Mouse (Mus musculus): ENCODE measurements around the gene Mtus2. TPM values are rescaled to one million over a fixed set of nuclear protein-coding genes. Genes with fewer than 3 reads are reported as not detected.

The Mtus2 gene
- total RNA-seq, 2 experiments from 2014 or later: 38.4 to 42.0 TPM

DNA sequence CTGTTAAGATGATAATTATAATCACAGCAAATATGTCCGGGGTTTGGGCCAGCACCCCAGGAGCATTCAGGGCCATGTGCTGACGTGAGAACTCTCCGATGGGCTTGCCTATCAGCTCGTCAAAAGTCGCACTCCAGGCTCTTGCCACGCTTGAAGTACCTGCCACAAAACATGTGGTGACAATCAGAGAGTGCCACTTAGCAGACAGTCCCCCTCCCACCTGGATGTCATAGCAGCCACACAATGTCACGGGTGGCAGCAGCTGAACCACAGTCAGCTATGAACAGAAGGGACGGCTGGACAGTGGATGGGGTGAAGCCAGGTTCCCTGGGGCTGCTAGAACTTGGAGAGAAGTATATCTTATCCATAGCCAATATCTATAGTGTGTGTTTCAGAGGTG is 391.0 kb downstream of the Mtus2 start:
- TF ChIP-seq CTCF (IDR thresholded peaks at IDR 0.05): no peak
- intact Hi-C loops (cut with DNase I): no loop called here
- DNase-seq (ENCODE audit: extremely low spot score in 1 of 2, low spot score in 2 of 2): no peak
- Histone ChIP-seq H3K4me3 (no peak overlapping the region), H3K27ac (no peak overlapping the region)

DNA sequence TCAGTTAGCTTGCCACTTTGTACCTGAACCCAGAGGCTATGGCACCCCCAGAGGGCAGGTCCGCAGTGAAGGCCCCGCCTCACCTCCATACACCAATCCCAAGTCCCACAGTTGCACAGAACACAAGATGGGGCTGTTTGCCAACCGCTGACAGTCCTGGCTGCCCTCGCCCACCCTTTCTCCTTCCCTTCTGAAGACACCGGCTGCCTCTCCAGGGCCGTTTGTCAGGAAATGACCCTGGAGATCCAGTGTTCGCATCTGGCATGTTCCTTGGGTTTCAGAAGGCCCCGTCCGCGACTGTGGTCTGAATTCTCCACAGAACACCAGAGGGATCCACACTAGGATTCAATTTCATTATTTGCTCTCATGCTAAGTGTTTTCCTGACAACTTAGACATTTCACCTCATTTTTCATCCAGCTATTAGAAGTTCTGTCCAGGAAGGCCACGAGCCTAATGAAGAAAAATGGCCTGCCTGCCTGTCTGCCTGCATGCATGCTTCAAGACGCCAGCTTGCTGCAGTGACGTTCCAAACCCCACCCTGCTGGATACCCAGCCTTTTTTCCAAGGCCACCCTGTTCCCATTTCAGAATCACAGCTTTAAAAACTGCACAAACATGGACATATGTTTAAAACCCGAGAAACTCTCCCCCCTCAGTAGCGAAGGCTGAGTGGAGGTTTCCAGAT is 392.3 kb downstream of the Mtus2 start:
- TF ChIP-seq CTCF (IDR thresholded peaks at IDR 0.05): no peak
- intact Hi-C loops (cut with DNase I): no loop called here
- H3K27ac ChIP-seq: no peak overlapping the region
- no peak overlapping the region for H3K4me3 ChIP-seq
- no peak for DNase-seq (ENCODE audit: extremely low spot score in 1 of 2, low spot score in 2 of 2)

DNA sequence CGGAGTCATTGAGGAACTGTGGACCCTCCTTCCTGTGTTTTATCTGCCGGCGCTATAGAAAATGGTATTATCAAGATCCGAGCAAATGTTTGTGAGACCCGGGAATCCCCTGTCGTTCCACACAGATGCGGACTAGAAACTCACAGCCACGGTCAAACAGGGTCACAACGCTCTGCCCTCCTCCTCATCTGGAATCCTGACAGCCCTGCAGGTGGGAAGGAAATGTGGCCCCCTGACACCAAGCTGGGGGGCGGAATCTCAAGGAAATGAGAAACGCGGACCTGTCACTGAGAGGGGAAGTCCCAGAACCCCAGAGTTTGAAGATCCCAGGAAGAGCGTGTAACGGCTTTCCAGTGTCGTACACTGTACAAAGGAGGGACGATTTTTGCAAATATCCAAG is 396.3 kb downstream of the Mtus2 start:
- intact Hi-C loops (cut with DNase I): no loop called here
- TF ChIP-seq CTCF (IDR thresholded peaks at IDR 0.05): no peak
- no peak overlapping the region for H3K27ac ChIP-seq
- DNase-seq (ENCODE audit: extremely low spot score in 1 of 2, low spot score in 2 of 2): no peak
- H3K4me3 ChIP-seq: no peak overlapping the region

DNA sequence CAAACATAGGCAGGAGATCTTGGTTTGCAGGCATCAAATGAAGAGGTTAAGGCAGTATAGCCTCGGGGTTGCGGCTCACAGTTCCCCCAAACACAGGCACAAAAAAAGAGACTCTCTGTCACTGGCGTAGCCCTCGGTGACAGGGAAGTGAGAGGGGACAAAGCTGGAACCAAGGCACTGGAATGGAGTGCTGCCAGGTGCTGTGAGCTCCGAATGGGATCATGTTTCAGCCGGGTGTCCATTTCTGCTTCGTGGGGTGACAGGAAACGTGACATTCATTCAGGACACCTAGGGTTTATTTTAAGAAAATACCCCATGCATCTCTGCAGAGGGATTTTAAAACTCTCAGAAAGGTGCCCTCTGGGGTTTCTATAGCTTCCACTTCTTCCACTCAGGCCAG is 397.4 kb downstream of the Mtus2 start:
- intact Hi-C loops (cut with DNase I): no loop called here
- no peak for TF ChIP-seq CTCF (IDR thresholded peaks at IDR 0.05)
- H3K4me3 ChIP-seq: no peak overlapping the region
- no peak overlapping the region for H3K27ac ChIP-seq
- no peak for DNase-seq (ENCODE audit: extremely low spot score in 1 of 2, low spot score in 2 of 2)

DNA sequence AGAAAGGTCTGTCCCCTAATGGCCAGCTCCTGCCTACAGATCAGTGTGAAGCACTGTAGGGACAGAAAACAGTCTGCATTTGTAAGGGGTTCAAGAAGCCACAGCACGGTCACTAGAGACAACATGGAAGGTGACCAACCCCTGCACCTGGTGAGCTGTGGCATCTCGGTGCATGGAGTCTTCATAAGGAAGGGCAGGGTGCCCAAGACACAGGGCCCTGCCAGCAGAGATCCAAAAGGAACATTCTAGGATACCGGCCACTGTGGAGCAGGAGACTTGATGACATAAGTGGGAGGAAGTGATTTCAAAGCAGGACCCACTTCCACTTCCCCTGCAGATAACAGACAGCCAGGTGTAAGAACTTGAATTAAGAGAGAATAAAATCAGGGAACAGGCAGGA is 398.7 kb downstream of the Mtus2 start:
- Histone ChIP-seq H3K4me3 (no peak overlapping the region), H3K27ac (no peak overlapping the region)
- intact Hi-C loops (cut with DNase I): no loop called here
- no peak for DNase-seq (ENCODE audit: extremely low spot score in 1 of 2, low spot score in 2 of 2)
- no peak for TF ChIP-seq CTCF (IDR thresholded peaks at IDR 0.05)

DNA sequence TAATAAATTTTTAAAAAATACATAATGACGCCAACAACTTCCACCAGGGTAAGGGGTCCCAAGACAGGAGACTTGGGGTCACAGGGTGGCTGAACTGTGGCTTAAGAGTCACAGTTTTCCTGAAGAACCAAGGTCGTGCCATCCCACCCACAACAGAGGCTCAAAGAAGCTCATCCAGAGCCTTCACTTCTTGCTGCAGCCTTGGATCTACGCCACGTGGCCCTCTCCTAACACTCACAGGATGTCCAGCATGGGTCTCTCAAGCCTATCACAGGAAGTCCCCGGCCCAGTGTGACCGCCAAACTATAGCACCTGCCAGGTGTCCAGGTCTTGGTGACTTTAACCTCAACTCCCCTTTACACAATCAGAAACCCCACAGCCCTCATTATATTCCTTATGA is 400.0 kb downstream of the Mtus2 start:
- intact Hi-C loops (cut with DNase I): no loop called here
- Histone ChIP-seq H3K27ac (no peak overlapping the region), H3K4me3 (no peak overlapping the region)
- DNase-seq (ENCODE audit: extremely low spot score in 1 of 2, low spot score in 2 of 2): no peak
- TF ChIP-seq CTCF (IDR thresholded peaks at IDR 0.05): no peak

DNA sequence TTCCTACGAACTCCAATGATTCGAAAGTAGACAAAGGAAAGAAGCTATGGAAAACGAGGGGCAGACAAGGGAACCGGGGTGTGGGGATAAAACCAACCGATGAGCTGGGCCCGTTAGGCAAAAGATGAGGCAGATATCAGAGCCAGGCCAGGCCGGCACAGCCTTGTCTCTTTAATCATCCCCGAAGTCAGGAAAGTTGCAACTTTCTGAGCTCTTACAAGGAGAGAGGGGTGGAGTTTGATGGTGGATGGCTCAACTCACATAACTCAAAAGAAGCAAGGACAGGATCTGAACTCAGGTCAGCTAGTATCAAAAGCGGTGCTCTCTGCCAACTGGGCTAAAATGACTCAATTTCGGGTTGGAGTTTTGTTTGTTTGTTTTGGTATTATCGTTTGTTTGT is 402.0 kb downstream of the Mtus2 start:
- no peak for TF ChIP-seq CTCF (IDR thresholded peaks at IDR 0.05)
- intact Hi-C loops (cut with DNase I): no loop called here
- DNase-seq (ENCODE audit: extremely low spot score in 1 of 2, low spot score in 2 of 2): no peak
- H3K27ac ChIP-seq: no peak overlapping the region
- no peak overlapping the region for H3K4me3 ChIP-seq

DNA sequence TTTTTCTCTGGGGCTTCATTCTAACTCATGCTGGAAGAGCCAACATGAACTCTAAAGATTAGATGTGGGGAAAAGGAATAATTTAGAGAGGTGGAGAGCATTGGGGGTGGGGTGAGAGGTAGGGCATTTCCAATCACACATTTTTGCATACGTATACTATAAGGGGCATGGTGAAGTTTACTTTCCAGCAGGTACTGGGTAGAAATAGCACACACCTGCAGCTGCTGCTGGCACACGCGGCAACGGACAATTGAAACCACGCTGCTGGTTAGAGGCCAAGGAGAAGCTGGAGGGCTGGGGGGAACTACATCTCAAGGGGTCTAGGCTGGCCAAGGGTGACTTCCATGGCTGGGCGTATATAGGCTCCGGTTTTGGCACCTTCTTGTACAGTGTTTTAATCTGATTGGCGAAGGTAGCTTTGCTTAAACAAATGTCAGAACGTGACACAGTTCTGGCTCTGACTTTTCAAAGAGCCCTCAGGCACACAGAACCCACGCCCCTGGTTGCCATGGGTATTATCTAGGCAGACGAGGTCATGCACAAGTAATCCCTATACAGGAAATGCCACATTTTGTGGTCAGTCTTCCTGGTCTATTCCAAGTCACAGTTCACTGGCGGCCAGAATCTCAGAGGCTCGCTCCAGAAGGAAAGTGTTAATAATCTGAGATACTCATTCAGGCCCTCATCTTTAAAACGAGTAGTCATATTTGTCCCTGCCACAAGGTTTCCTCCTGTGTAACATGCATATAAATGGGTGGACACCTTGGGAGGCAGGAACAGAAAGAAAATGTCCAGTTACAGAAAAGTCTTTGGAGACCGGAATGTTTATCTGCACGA is 404.0 kb downstream of the Mtus2 start:
- TF ChIP-seq CTCF (IDR thresholded peaks at IDR 0.05): no peak
- intact Hi-C loops (cut with DNase I): no loop called here
- H3K4me3 ChIP-seq: no peak overlapping the region
- no peak for DNase-seq (ENCODE audit: extremely low spot score in 1 of 2, low spot score in 2 of 2)
- H3K27ac ChIP-seq: no peak overlapping the region

DNA sequence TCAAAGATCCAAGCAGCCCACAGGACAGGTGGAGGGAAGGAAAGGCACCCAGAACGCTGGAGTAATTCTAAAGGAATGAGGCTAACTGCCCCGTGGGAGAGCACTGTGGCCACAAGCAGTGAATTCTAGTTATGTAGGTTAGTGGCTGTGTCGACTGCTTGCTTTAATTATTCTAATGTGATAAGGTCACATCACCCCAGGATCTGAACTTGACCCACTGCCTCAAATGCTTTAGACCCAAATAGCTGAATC is 404.6 kb downstream of the Mtus2 start:
- no peak for TF ChIP-seq CTCF (IDR thresholded peaks at IDR 0.05)
- Histone ChIP-seq H3K4me3 (no peak overlapping the region), H3K27ac (no peak overlapping the region)
- intact Hi-C loops (cut with DNase I): no loop called here
- DNase-seq (ENCODE audit: extremely low spot score in 1 of 2, low spot score in 2 of 2): no peak

DNA sequence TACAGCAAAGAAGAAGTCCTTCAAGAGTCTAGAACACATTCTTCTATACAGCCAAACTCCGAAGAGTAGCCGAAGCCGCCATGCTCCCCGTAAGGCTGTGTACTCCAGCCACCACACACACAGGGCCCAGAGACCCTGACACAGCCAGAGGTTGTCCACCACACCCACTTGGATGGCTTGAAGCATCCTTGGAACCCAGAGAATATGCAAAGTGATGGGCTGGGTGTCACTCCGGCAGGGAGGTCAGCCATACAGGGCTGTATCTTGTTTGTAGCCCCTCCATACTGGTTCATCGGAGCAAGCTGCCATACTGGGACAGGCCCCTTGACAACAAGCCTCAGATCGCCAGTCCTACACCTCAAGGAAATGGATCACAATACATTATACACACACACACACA is 405.2 kb downstream of the Mtus2 start:
- no peak for DNase-seq (ENCODE audit: extremely low spot score in 1 of 2, low spot score in 2 of 2)
- no peak overlapping the region for H3K27ac ChIP-seq
- H3K4me3 ChIP-seq: no peak overlapping the region
- intact Hi-C loops (cut with DNase I): no loop called here
- no peak for TF ChIP-seq CTCF (IDR thresholded peaks at IDR 0.05)

DNA sequence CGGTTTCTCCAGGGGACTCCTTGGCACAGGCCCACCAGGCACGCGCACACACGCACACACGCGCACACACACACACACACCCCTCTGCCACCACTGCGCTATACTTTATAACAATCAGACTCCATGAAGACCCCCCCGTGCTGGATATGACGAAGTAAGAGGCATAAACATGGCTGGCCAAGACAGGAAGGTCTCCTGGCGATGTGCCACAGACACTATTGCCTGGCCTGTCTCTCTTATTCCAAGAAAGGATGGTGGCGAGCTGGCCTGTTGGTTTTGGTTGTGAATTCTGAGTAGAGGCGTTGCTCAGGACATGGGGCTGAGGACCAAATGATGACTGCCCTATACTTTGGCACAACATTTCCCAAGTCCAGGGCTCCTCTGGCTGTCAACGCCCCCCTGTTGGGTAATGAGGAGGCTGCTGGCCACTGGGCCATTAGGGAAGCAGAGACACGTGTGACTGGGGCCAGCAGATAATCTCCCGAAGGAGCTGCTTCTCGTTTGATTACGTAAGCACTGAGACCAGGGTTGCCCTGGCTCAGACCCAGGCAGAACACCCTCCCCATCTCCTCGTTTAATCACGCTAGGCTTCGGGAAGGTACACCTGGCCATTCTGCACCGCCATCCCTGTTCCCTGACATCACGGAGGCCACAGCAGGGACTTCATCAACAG is 406.5 kb downstream of the Mtus2 start:
- intact Hi-C loops (cut with DNase I): no loop called here
- no peak for DNase-seq (ENCODE audit: extremely low spot score in 1 of 2, low spot score in 2 of 2)
- no peak overlapping the region for H3K27ac ChIP-seq
- no peak for TF ChIP-seq CTCF (IDR thresholded peaks at IDR 0.05)
- H3K4me3 ChIP-seq: no peak overlapping the region

Other genes starting within 250 kb of the Mtus2 start
- gene Flt1, start 231.3 kb upstream of the Mtus2 start, total RNA-seq (2021): 10 to 100 TPM; 35.2 to 37.9 TPM
- 100 to 1,000 TPM; 186 to 206 TPM for gene Pomp, start 96.9 kb upstream of the Mtus2 start, total RNA-seq (2021)
- 1 to 10 TPM; 5.5 to 8.8 TPM for gene Slc46a3, start 62.5 kb upstream of the Mtus2 start, total RNA-seq (2021)